Mouse (Mus musculus) 3T3-L1 (cell line): ENCODE data around the gene Faf1.

ENCODE experiments used
- DNase-seq: peaks from one replicate; pipeline ENCODE4 v3.0.0-alpha.2; 2015; ENCODE audit warnings: low read depth, low spot score

Gene Faf1

GRCm38 (mm10) chr4:109782577-109783114, 106.3 kb downstream of the Faf1 start:
- no peak for DNase-seq

GRCm38 (mm10) chr4:109789347-109790001, 113.1 kb downstream of the Faf1 start:
- no peak for DNase-seq

GRCm38 (mm10) chr4:109792331-109792730, 115.9 kb downstream of the Faf1 start:
- no peak for DNase-seq

- no peak for DNase-seq
These were observed 116.7 kb downstream of the Faf1 start for GRCm38 (mm10) chr4:109793072-109793471.

- DNase-seq, result no peak
These were observed 121.3 kb downstream of the Faf1 start for GRCm38 (mm10) chr4:109797511-109798182.

GRCm38 (mm10) chr4:109806408-109806807, 130.0 kb downstream of the Faf1 start:
- no peak for DNase-seq

GRCm38 (mm10) chr4:109815161-109815560, 138.8 kb downstream of the Faf1 start:
- DNase-seq, result no peak

- no peak for DNase-seq
These were observed 139.2 kb downstream of the Faf1 start for GRCm38 (mm10) chr4:109815592-109815991.

- DNase-seq, result no peak
These were observed 143.1 kb downstream of the Faf1 start for GRCm38 (mm10) chr4:109819455-109819854.

GRCm38 (mm10) chr4:109829800-109830199, 153.4 kb downstream of the Faf1 start:
- no peak for DNase-seq

GRCm38 (mm10) chr4:109857851-109858250, 181.5 kb downstream of the Faf1 start:
- no peak for DNase-seq

- no peak for DNase-seq
These were observed 182.4 kb downstream of the Faf1 start for GRCm38 (mm10) chr4:109858571-109859392.

- no peak for DNase-seq
These were observed 183.0 kb downstream of the Faf1 start for GRCm38 (mm10) chr4:109859401-109859800.

- DNase-seq, result peak; percentile 5
These were observed 183.9 kb downstream of the Faf1 start for GRCm38 (mm10) chr4:109860256-109860655.

GRCm38 (mm10) chr4:109862271-109862670, 185.9 kb downstream of the Faf1 start:
- DNase-seq, result no peak

- no peak for DNase-seq
These were observed 186.6 kb downstream of the Faf1 start for GRCm38 (mm10) chr4:109863021-109863420.

GRCm38 (mm10) chr4:109868897-109869484, 192.6 kb downstream of the Faf1 start:
- no peak for DNase-seq

- DNase-seq, result no peak
These were observed 207.9 kb downstream of the Faf1 start for GRCm38 (mm10) chr4:109884333-109884732.

- no peak for DNase-seq
These were observed 211.5 kb downstream of the Faf1 start for GRCm38 (mm10) chr4:109887856-109888357.

GRCm38 (mm10) chr4:109897810-109898566, 221.6 kb downstream of the Faf1 start:
- DNase-seq, result no peak

- DNase-seq, result no peak
These were observed 224.7 kb downstream of the Faf1 start for GRCm38 (mm10) chr4:109901076-109901475.
